7 mouse cellular contexts compared by ENCODE assay signal in genomic region chr14:26970439-26970932, GRCm38 (mm10). TPM values are rescaled to one million over a fixed set of nuclear protein-coding genes. Genes with fewer than 3 reads are reported as not detected.
DNase-seq lines count a peak whose midpoint lies in the region; ATAC-seq and TF ChIP-seq lines count a peak whose summit lies in the region.

No protein-coding gene starts in this region.

- H3K4me2 ChIP-seq in embryonic facial prominence, embryonic 12.5 days (replicated peaks), result peak overlapping the region; percentile 66
- H3K4me2 ChIP-seq in limb, embryonic 12.5 days, result peak overlapping the region; percentile 68
- H3K4me2 ChIP-seq in midbrain, embryonic 15.5 days, result peak overlapping the region; percentile 64

- H3K4me3 ChIP-seq in embryonic facial prominence, embryonic 12.5 days, result peak overlapping the region; percentile 93
- peak overlapping the region; percentile 76 for H3K4me3 ChIP-seq in limb, embryonic 12.5 days (replicated peaks)
- peak overlapping the region; percentile 91 for H3K4me3 ChIP-seq in midbrain, embryonic 15.5 days
- peak overlapping the region; percentile 90 for H3K4me3 ChIP-seq in spleen, adult 2 months (ENCODE audit: extremely low read depth, insufficient read depth, insufficient read length)

- no peaks in the 10 kb centered on the region for H3K27me3 ChIP-seq in embryonic facial prominence, embryonic 12.5 days
- H3K27me3 ChIP-seq in limb, embryonic 12.5 days, result no peaks in the 10 kb centered on the region
- H3K27me3 ChIP-seq in midbrain, embryonic 15.5 days (replicated peaks), result no peaks in the 10 kb centered on the region
- no peaks in the 10 kb centered on the region for H3K27me3 ChIP-seq in spleen, adult 2 months (ENCODE audit: control insufficient read depth, insufficient read depth, low read length)

- no peaks in the 10 kb centered on the region for H3K9me3 ChIP-seq in embryonic facial prominence, embryonic 12.5 days
- H3K9me3 ChIP-seq in limb, embryonic 12.5 days, result no peaks in the 10 kb centered on the region
- no peaks in the 10 kb centered on the region for H3K9me3 ChIP-seq in midbrain, embryonic 15.5 days

- peak; percentile 98 for ATAC-seq in embryonic facial prominence, embryonic 12.5 days (ENCODE audit: insufficient number of reproducible peaks, insufficient read depth, low FRiP score, low TSS enrichment)
- ATAC-seq in limb, embryonic 12.5 days (ENCODE audit: insufficient number of reproducible peaks, insufficient read depth, low FRiP score, low TSS enrichment, low read depth), result peak; percentile 99
- peak; percentile 99 for ATAC-seq in midbrain, embryonic 15.5 days (replicated peaks)

- peak; percentile 100 for DNase-seq in adrenal gland, postnatal 25 days
- DNase-seq in heart, adult 11 months, result peak; percentile 100
- DNase-seq in kidney, adult 18-20 months, result peak; percentile 98
- DNase-seq in spleen, adult 2 months (ENCODE audit: low read depth in 1 of 2, low spot score in 2 of 2), result peak; percentile 84 to 98

- no peak for TF ChIP-seq CTCF in spleen, adult 2 months (IDR thresholded peaks at IDR 0.05; ENCODE audit: extremely low read depth, insufficient read depth, insufficient read length, insufficient replicate concordance)

- peak overlapping the region; percentile 91 for H3K9ac ChIP-seq in embryonic facial prominence, embryonic 12.5 days
- H3K9ac ChIP-seq in limb, embryonic 12.5 days (replicated peaks), result peak overlapping the region; percentile 87
- H3K9ac ChIP-seq in midbrain, embryonic 15.5 days, result peak overlapping the region; percentile 88

- H3K4me1 ChIP-seq in embryonic facial prominence, embryonic 12.5 days, result peaks cover 5% of the 10 kb centered on the region; the same call in 1 of the 2 replicates
- H3K4me1 ChIP-seq in limb, embryonic 12.5 days (replicated peaks), result peaks cover 13% of the 10 kb centered on the region
- peaks cover 20% of the 10 kb centered on the region for H3K4me1 ChIP-seq in midbrain, embryonic 15.5 days
- no peaks in the 10 kb centered on the region; the same call in 1 of the 2 replicates for H3K4me1 ChIP-seq in spleen, adult 2 months (ENCODE audit: control insufficient read depth, insufficient read depth, insufficient read length)

- under 1% methylated on average over 49 of the region's 53 CpGs for WGBS in embryonic facial prominence, embryonic 12.5 days
- WGBS in limb, embryonic 12.5 days, result under 1% methylated on average over 52 of the region's 53 CpGs
- 1% methylated on average over 53 of the region's 53 CpGs for WGBS in midbrain, embryonic 15.5 days
- under 1% methylated on average over 53 of the region's 53 CpGs for WGBS in spleen, adult 2 months

- peak overlapping the region; percentile 91 for H3K27ac ChIP-seq in embryonic facial prominence, embryonic 12.5 days
- peak overlapping the region; percentile 91 for H3K27ac ChIP-seq in limb, embryonic 12.5 days
- peak overlapping the region; percentile 93 for H3K27ac ChIP-seq in midbrain, embryonic 15.5 days
- peak overlapping the region; percentile 80 for H3K27ac ChIP-seq in spleen, adult 2 months (ENCODE audit: insufficient read depth, low read length)

- no peaks in the 10 kb centered on the region for H3K36me3 ChIP-seq in embryonic facial prominence, embryonic 12.5 days
- H3K36me3 ChIP-seq in limb, embryonic 12.5 days, result no peaks in the 10 kb centered on the region
- H3K36me3 ChIP-seq in midbrain, embryonic 15.5 days (replicated peaks), result no peaks in the 10 kb centered on the region
- H3K36me3 ChIP-seq in spleen, adult 2 months (ENCODE audit: control insufficient read depth, insufficient read depth, low read length), result no peaks in the 10 kb centered on the region

- TF ChIP-seq POLR2A in spleen, adult 2 months (IDR thresholded peaks at IDR 0.05; ENCODE audit: low read depth, low read length), result peak; percentile 85

RNA-seq across cellular contexts. Expression of gene Appl1, which starts 0.5 kb away (rescaled TPM):
- total RNA-seq in adrenal gland, postnatal 25 days (2021), result 45.2 and 49.5 TPM in 2 replicates
- polyA plus RNA-seq in embryonic facial prominence, embryonic 12.5 days (2016; fragmentation: Nextera tagmentation; extraction: Ambion mirVana), result 51.3 and 51.7 TPM in 2 replicates
- 45.7 and 47.5 TPM in 2 replicates for polyA plus RNA-seq in limb, embryonic 12.5 days (2016; fragmentation: Nextera tagmentation; extraction: Ambion mirVana)
- polyA plus RNA-seq in midbrain, embryonic 15.5 days (2015; fragmentation: Nextera tagmentation; extraction: Ambion mirVana), result 53.1 and 55.8 TPM in 2 replicates
- polyA plus RNA-seq in spleen, adult 2 months (2012; rRNA removed), result 2.5 and 2.7 TPM in 2 replicates

RNA-seq across cellular contexts. Expression of gene Hesx1, which starts 23.7 kb away (rescaled TPM):
- 0.70 TPM in 1 of 2 replicates, not detected in the other for total RNA-seq in adrenal gland, postnatal 25 days (2021)
- 0.88 and 2.7 TPM in 2 replicates for polyA plus RNA-seq in embryonic facial prominence, embryonic 12.5 days (2016; fragmentation: Nextera tagmentation; extraction: Ambion mirVana)
- polyA plus RNA-seq in limb, embryonic 12.5 days (2016; fragmentation: Nextera tagmentation; extraction: Ambion mirVana), result 0.22 TPM in 1 of 2 replicates, not detected in the other
- 0.23 and 0.29 TPM in 2 replicates for polyA plus RNA-seq in midbrain, embryonic 15.5 days (2015; fragmentation: Nextera tagmentation; extraction: Ambion mirVana)
- 0.09 TPM in 1 of 2 replicates, not detected in the other for polyA plus RNA-seq in spleen, adult 2 months (2012; rRNA removed)

Comparison
In these comparisons a context has a peak if more than half of its experiments do, and no peak if none do; other contexts are left out.
1. Peak in every context shown above with its lines: DNase-seq, ATAC-seq, H3K4me3 ChIP-seq and H3K27ac ChIP-seq.
2. RNA of gene Appl1, which starts 0.5 kb away (polyA plus RNA-seq): 53.1 to 55.8 TPM in midbrain, embryonic 15.5 days, 51.3 to 51.7 TPM in embryonic facial prominence, embryonic 12.5 days and 45.7 to 47.5 TPM in limb, embryonic 12.5 days; 2.5 to 2.7 TPM in spleen, adult 2 months; every median in the first group is over 10 times any median in the second.